Mouse (Mus musculus) CD4-positive helper T cell, adult 2 months (primary cell): ENCODE results near the gene Slc25a47.

Experiments used
- DNase-seq: peaks from one replicate; pipeline ENCODE4 v3.0.0-alpha.2; 2012; ENCODE audit warnings: low read depth, missing footprints, low spot score

Gene Slc25a47

GRCm38 (mm10) chr12:108835840-108836409, at the start of gene Slc25a47, which contains the start of gene Slc25a29:
TSS of gene Slc25a47 (plus strand) at chr12:108836046.
TSS of gene Slc25a29 (minus strand) at chr12:108835883.
- peak; percentile 94 for DNase-seq

- DNase-seq: no peak
Measured at GRCm38 (mm10) chr12:108787329-108787728, 48.5 kb upstream of the Slc25a47 start.

GRCm38 (mm10) chr12:108792152-108792545, 43.7 kb upstream of the Slc25a47 start:
- DNase-seq: peak; percentile 91

- DNase-seq: peak; percentile 100
Measured at GRCm38 (mm10) chr12:108792546-108793452, 43.0 kb upstream of the Slc25a47 start, which contains the start of gene Yy1. TSS of gene Yy1 (plus strand) at chr12:108792973.

GRCm38 (mm10) chr12:108793453-108793941, 42.3 kb upstream of the Slc25a47 start:
- no peak for DNase-seq

- DNase-seq: peak; percentile 95
Measured at GRCm38 (mm10) chr12:108794078-108794711, 41.7 kb upstream of the Slc25a47 start.

GRCm38 (mm10) chr12:108794979-108795537, 40.8 kb upstream of the Slc25a47 start:
- peak; percentile 21 for DNase-seq

- DNase-seq: no peak
Measured at GRCm38 (mm10) chr12:108801613-108802012, 34.2 kb upstream of the Slc25a47 start.

GRCm38 (mm10) chr12:108804388-108804787, 31.5 kb upstream of the Slc25a47 start:
- no peak for DNase-seq

- no peak for DNase-seq
Measured at GRCm38 (mm10) chr12:108808465-108808864, 27.4 kb upstream of the Slc25a47 start.

GRCm38 (mm10) chr12:108809771-108810170, 26.1 kb upstream of the Slc25a47 start:
- DNase-seq: no peak

GRCm38 (mm10) chr12:108810309-108810708, 25.5 kb upstream of the Slc25a47 start:
- DNase-seq: no peak

GRCm38 (mm10) chr12:108811133-108811532, 24.7 kb upstream of the Slc25a47 start:
- peak; percentile 48 for DNase-seq

- no peak for DNase-seq
Measured at GRCm38 (mm10) chr12:108812463-108812862, 23.4 kb upstream of the Slc25a47 start.

GRCm38 (mm10) chr12:108814470-108814869, 21.4 kb upstream of the Slc25a47 start:
- DNase-seq: no peak

- no peak for DNase-seq
Measured at GRCm38 (mm10) chr12:108816569-108816968, 19.3 kb upstream of the Slc25a47 start.

- DNase-seq: no peak
Measured at GRCm38 (mm10) chr12:108820461-108820860, 15.4 kb upstream of the Slc25a47 start.

GRCm38 (mm10) chr12:108823036-108823435, 12.8 kb upstream of the Slc25a47 start:
- DNase-seq: no peak

GRCm38 (mm10) chr12:108824225-108824874, 11.5 kb upstream of the Slc25a47 start:
- no peak for DNase-seq

- no peak for DNase-seq
Measured at GRCm38 (mm10) chr12:108825561-108826224, 10.2 kb upstream of the Slc25a47 start.
